Mouse (Mus musculus) yolk sac, embryonic 10.5 days (tissue): Measurements from ENCODE around the gene Spag9.
"Not testable (repeated sequence)": the region's sequence is repeated elsewhere in the genome, so short reads cannot be mapped to it uniquely, and the experiment has no call there.

Source experiments
- DNase-seq: peaks from one replicate; pipeline ENCODE4 v3.0.0-alpha.2; 2017; ENCODE audit warnings: low spot score

Gene Spag9

GRCm38 (mm10) chr11:94047288-94047687 is 51.4 kb downstream of the Spag9 start:
- DNase-seq: no peak

GRCm38 (mm10) chr11:94054176-94054575 is 58.3 kb downstream of the Spag9 start:
- DNase-seq: no peak

- DNase-seq: no peak
Observed at GRCm38 (mm10) chr11:94054901-94055300, 59.0 kb downstream of the Spag9 start.

- DNase-seq: no peak
Observed at GRCm38 (mm10) chr11:94063941-94064340, 68.0 kb downstream of the Spag9 start.

GRCm38 (mm10) chr11:94070455-94070854 is 74.6 kb downstream of the Spag9 start:
- no peak for DNase-seq

GRCm38 (mm10) chr11:94073283-94073682 is 77.4 kb downstream of the Spag9 start:
- no peak for DNase-seq

- DNase-seq: not testable (repeated sequence)
Observed at GRCm38 (mm10) chr11:94086966-94087365, 91.1 kb downstream of the Spag9 start.

GRCm38 (mm10) chr11:94090496-94090895 is 94.6 kb downstream of the Spag9 start:
- no peak for DNase-seq

GRCm38 (mm10) chr11:94097489-94097888 is 101.6 kb downstream of the Spag9 start:
- DNase-seq: no peak

GRCm38 (mm10) chr11:94098840-94099239 is 102.9 kb downstream of the Spag9 start:
- DNase-seq: no peak

GRCm38 (mm10) chr11:94113795-94114194 is 117.9 kb downstream of the Spag9 start:
- no peak for DNase-seq

GRCm38 (mm10) chr11:94115408-94115807 is 119.5 kb downstream of the Spag9 start:
- DNase-seq: no peak

- DNase-seq: no peak
Observed at GRCm38 (mm10) chr11:94116655-94117054, 120.8 kb downstream of the Spag9 start.

- no peak for DNase-seq
Observed at GRCm38 (mm10) chr11:94117836-94118235, 121.9 kb downstream of the Spag9 start.

- DNase-seq: no peak
Observed at GRCm38 (mm10) chr11:94118612-94119011, 122.7 kb downstream of the Spag9 start.

GRCm38 (mm10) chr11:94120690-94121089 is 124.8 kb downstream of the Spag9 start:
- DNase-seq: no peak

- no peak for DNase-seq
Observed at GRCm38 (mm10) chr11:94121501-94121900, 125.6 kb downstream of the Spag9 start.

- DNase-seq: no peak
Observed at GRCm38 (mm10) chr11:94122341-94123030, 126.6 kb downstream of the Spag9 start.

- no peak for DNase-seq
Observed at GRCm38 (mm10) chr11:94126701-94127100, 130.8 kb downstream of the Spag9 start.

- DNase-seq: no peak
Observed at GRCm38 (mm10) chr11:94127966-94128365, 132.1 kb downstream of the Spag9 start.

- DNase-seq: no peak
Observed at GRCm38 (mm10) chr11:94128506-94128905, 132.6 kb downstream of the Spag9 start.

- DNase-seq: peak; percentile 57
Observed at GRCm38 (mm10) chr11:94129261-94130059, 133.6 kb downstream of the Spag9 start.
